Mouse (Mus musculus): ENCODE data around the gene Atl1. TPM values are rescaled to one million over a fixed set of nuclear protein-coding genes. Genes with fewer than 3 reads are reported as not detected.

The Atl1 gene
- polyA plus RNA-seq, 1 experiment, result 2.1 TPM

GRCm38 (mm10) chr12:69982874-69983273, 90.5 kb downstream of the Atl1 start:
- TF ChIP-seq POLR2A (IDR thresholded peaks at IDR 0.05; ENCODE audit: low read depth, low read length), result no peak
- TF ChIP-seq CTCF (conservative IDR thresholded peaks at IDR 0.05; ENCODE audit: insufficient read depth, insufficient read length, low read depth, low read length), result peak; percentile 48
- WGBS, result 80% methylated on average over 5 of the region's 5 CpGs
- no peak overlapping the region for H3K4me3 ChIP-seq (ENCODE audit: insufficient read depth, low read depth, low read length)
- no peaks in the 10 kb centered on the region for H3K27me3 ChIP-seq (replicated peaks; ENCODE audit: control insufficient read depth, insufficient read depth, low read length)
- no peaks in the 10 kb centered on the region; the same call in 1 of the 2 replicates for H3K4me1 ChIP-seq (ENCODE audit: control insufficient read depth, insufficient read depth, low read length)
- DNase-seq, result peak; percentile 17
- H3K36me3 ChIP-seq (ENCODE audit: control insufficient read depth, insufficient read depth, low read length), result peaks cover 4% of the 10 kb centered on the region
- no peak overlapping the region for H3K27ac ChIP-seq (ENCODE audit: insufficient read depth, low read depth, low read length)

- peak overlapping the region; percentile 50; the same call in 1 of the 2 replicates for H3K27ac ChIP-seq (ENCODE audit: insufficient read depth, low read depth, low read length)
Observed at GRCm38 (mm10) chr12:69985546-69985945, 93.1 kb downstream of the Atl1 start.

DNA sequence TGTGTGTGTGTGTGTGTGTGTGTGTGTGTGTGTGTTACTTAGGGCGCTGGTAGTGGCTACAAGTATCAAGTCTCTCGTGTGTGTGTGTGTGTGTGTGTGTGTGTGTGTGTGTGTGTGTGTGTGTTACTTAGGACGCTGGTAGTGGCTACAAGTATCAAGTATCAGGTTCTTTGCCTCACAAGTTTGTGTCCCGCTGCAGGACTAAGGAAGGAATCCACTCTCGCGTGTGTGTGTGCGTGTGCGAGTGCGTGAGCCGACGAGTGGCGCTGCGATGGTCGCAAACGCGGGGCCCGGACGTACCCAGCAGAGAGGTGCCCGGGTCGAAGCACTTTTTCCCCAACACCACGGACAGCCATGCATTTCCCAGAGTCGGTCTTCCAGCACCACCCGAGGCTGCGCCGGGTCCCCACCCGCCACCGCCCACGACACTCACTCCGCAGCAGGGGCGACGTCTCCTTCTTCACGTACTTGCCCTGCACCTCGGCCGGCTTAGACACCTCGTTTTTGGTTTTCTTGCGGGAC, 93.9 kb downstream of the Atl1 start:
- under 1% methylated on average over 36 of the region's 36 CpGs for WGBS
- H3K27ac ChIP-seq (ENCODE audit: insufficient read depth, low read depth, low read length), result peak overlapping the region; percentile 65
- DNase-seq, result peak; percentile 45
- H3K36me3 ChIP-seq (ENCODE audit: control insufficient read depth, insufficient read depth, low read length), result peaks cover 2% of the 10 kb centered on the region; the same call in 1 of the 2 replicates
- TF ChIP-seq CTCF (conservative IDR thresholded peaks at IDR 0.05; ENCODE audit: insufficient read depth, insufficient read length, low read depth, low read length), result no peak
- no peak for TF ChIP-seq POLR2A (IDR thresholded peaks at IDR 0.05; ENCODE audit: low read depth, low read length)
- peak overlapping the region; percentile 97 for H3K4me3 ChIP-seq (ENCODE audit: insufficient read depth, low read depth, low read length)
- H3K4me1 ChIP-seq (ENCODE audit: control insufficient read depth, insufficient read depth, low read length), result no peaks in the 10 kb centered on the region
- no peaks in the 10 kb centered on the region for H3K27me3 ChIP-seq (replicated peaks; ENCODE audit: control insufficient read depth, insufficient read depth, low read length)

More at GRCm38 (mm10) chr12:69985546-69985945, 93.1 kb downstream of the Atl1 start:
- Histone ChIP-seq H3K27me3 (replicated peaks; ENCODE audit: control insufficient read depth, insufficient read depth, low read length) (no peaks in the 10 kb centered on the region), H3K4me1 (ENCODE audit: control insufficient read depth, insufficient read depth, low read length) (no peaks in the 10 kb centered on the region), H3K4me3 (ENCODE audit: insufficient read depth, low read depth, low read length) (peak overlapping the region; percentile 37), H3K36me3 (ENCODE audit: control insufficient read depth, insufficient read depth, low read length) (peaks cover 2% of the 10 kb centered on the region)
- peak; percentile 25 for DNase-seq
- TF ChIP-seq POLR2A (IDR thresholded peaks at IDR 0.05; ENCODE audit: low read depth, low read length) (no peak), CTCF (conservative IDR thresholded peaks at IDR 0.05; ENCODE audit: insufficient read depth, insufficient read length, low read depth, low read length) (no peak)
- 22% methylated on average over 4 of the region's 4 CpGs for WGBS

- TF ChIP-seq POLR2A (IDR thresholded peaks at IDR 0.05; ENCODE audit: low read depth, low read length), result peak; percentile 5
- TF ChIP-seq CTCF (conservative IDR thresholded peaks at IDR 0.05; ENCODE audit: insufficient read depth, insufficient read length, low read depth, low read length), result no peak
- DNase-seq, result peak; percentile 94
- H3K36me3 ChIP-seq (ENCODE audit: control insufficient read depth, insufficient read depth, low read length), result peaks cover 2% of the 10 kb centered on the region; the same call in 1 of the 2 replicates
- peak within 1 kb of the TSS; percentile 97 for H3K4me3 ChIP-seq (ENCODE audit: insufficient read depth, low read depth, low read length)
- H3K27ac ChIP-seq (ENCODE audit: insufficient read depth, low read depth, low read length), result peak within 1 kb of the TSS; percentile 84
- H3K27me3 ChIP-seq (replicated peaks; ENCODE audit: control insufficient read depth, insufficient read depth, low read length), result no peaks in the 10 kb centered on the region
- H3K4me1 ChIP-seq (ENCODE audit: control insufficient read depth, insufficient read depth, low read length), result no peaks in the 10 kb centered on the region
- WGBS, result under 1% methylated on average over 102 of the region's 102 CpGs
Observed at GRCm38 (mm10) chr12:69986786-69987497, 94.5 kb downstream of the Atl1 start, which contains the start of gene Sav1. TSS of gene Sav1 (minus strand) at chr12:69987002.

- 51% methylated on average over 3 of the region's 3 CpGs for WGBS
- H3K4me3 ChIP-seq (ENCODE audit: insufficient read depth, low read depth, low read length), result no peak overlapping the region
- no peaks in the 10 kb centered on the region for H3K36me3 ChIP-seq (ENCODE audit: control insufficient read depth, insufficient read depth, low read length)
Observed at GRCm38 (mm10) chr12:69995382-69995781, 103.0 kb downstream of the Atl1 start.

DNA sequence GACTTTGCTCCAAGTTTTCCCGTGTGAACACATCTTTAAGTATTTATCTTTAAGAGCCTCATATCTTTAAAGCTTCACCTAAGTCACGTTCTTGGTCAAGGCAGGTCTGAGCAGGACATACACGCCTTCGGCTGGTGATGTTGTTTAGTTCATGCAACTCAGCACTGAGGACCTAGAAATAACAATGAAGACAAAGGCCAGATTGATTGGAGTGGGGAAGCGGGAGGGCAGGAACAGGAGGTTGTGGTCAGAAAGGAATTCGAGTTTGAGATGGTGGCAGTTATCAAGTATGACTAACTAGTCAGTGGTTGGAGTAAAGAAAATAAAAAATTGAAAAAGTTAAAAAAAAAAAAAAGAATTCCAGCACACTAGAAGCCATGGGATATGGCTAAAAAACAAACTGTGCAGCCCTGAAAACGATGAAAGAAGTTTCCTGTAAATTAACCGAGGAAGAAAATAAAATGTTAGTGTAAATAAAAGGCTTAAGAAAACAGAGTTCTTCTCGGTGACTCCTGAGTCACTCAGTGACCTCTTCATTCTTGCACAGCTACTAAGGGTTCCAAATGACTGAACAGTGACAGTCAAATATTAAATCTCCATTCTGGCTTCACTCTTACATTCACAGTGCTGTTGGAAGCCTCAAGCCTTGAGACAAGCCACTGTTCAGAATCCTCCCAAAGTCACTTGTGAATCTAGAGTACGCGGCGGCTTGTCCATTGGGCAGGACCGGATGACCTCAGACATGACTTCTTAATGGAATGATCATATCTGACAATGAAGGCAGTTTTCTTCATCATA, 106.0 kb downstream of the Atl1 start:
- peak; percentile 44 for DNase-seq
- no peaks in the 10 kb centered on the region for H3K27me3 ChIP-seq (replicated peaks; ENCODE audit: control insufficient read depth, insufficient read depth, low read length)
- no peaks in the 10 kb centered on the region for H3K36me3 ChIP-seq (ENCODE audit: control insufficient read depth, insufficient read depth, low read length)
- H3K4me1 ChIP-seq (ENCODE audit: control insufficient read depth, insufficient read depth, low read length), result peaks cover 7% of the 10 kb centered on the region; the same call in 1 of the 2 replicates
- TF ChIP-seq POLR2A (IDR thresholded peaks at IDR 0.05; ENCODE audit: low read depth, low read length), result no peak
- no peak for TF ChIP-seq CTCF (conservative IDR thresholded peaks at IDR 0.05; ENCODE audit: insufficient read depth, insufficient read length, low read depth, low read length)
- peak overlapping the region; percentile 35; the same call in 1 of the 2 replicates for H3K27ac ChIP-seq (ENCODE audit: insufficient read depth, low read depth, low read length)
- H3K4me3 ChIP-seq (ENCODE audit: insufficient read depth, low read depth, low read length), result no peak overlapping the region
- WGBS, result 50% methylated on average over 13 of the region's 13 CpGs

More at GRCm38 (mm10) chr12:69995382-69995781, 103.0 kb downstream of the Atl1 start:
- DNase-seq, result peak; percentile 19
- TF ChIP-seq POLR2A (IDR thresholded peaks at IDR 0.05; ENCODE audit: low read depth, low read length) (no peak), CTCF (conservative IDR thresholded peaks at IDR 0.05; ENCODE audit: insufficient read depth, insufficient read length, low read depth, low read length) (no peak)
- Histone ChIP-seq H3K27ac (ENCODE audit: insufficient read depth, low read depth, low read length) (no peak overlapping the region), H3K27me3 (replicated peaks; ENCODE audit: control insufficient read depth, insufficient read depth, low read length) (no peaks in the 10 kb centered on the region), H3K4me1 (ENCODE audit: control insufficient read depth, insufficient read depth, low read length) (peaks cover 7% of the 10 kb centered on the region; the same call in 1 of the 2 replicates)

Measured in kidney, adult 2 months (tissue).